Comparison of ENCODE assay signal across 30 mouse cellular contexts in the genomic region with DNA sequence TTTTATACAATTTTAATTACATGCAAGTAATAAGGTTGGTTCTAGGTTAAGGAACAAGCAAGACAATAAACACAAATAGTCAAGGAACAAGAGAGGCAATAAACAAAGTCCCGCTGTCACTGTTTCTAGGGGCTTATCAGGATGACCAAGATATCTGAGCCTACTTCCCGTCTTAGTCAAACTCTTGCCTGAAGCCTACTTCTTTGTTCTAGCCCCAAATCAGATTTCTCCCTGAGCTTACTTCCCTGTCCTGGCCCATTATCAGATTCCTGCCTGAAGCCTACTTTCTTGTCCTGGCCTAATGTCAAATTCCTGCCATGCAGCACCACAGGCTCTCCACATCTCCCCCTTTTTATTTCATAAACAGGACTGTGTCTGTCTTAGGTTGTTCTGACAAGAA.
"Had no signal": no experiment of that assay in that cellular context is flagged by ENCODE, and none has a peak within 500 bp of the region (broad histone marks: within the 10 kb centered on the region; RNA-seq: fewer than 3 reads in every experiment).

No protein-coding gene starts in this region.

- H3K4me3 ChIP-seq: heart, embryonic 10.5 days; heart, embryonic 12.5 days; heart, embryonic 13.5 days; heart, embryonic 15.5 days; hindbrain, embryonic 10.5 days; hindbrain, embryonic 12.5 days; hindbrain, embryonic 13.5 days; hindbrain, embryonic 15.5 days; intestine, embryonic 15.5 days; kidney, embryonic 15.5 days; layer of hippocampus, adult 2 months; left cerebral cortex, adult 2 months had no signal

- H3K27me3 ChIP-seq: heart, embryonic 12.5 days; heart, embryonic 13.5 days; heart, embryonic 15.5 days; hindbrain, embryonic 12.5 days; hindbrain, embryonic 13.5 days; hindbrain, embryonic 15.5 days; intestine, embryonic 15.5 days; kidney, embryonic 15.5 days had no signal

- H3K4me1 ChIP-seq: heart, embryonic 10.5 days; heart, embryonic 12.5 days; heart, embryonic 13.5 days; heart, embryonic 15.5 days; hindbrain, embryonic 10.5 days; hindbrain, embryonic 12.5 days; hindbrain, embryonic 13.5 days; hindbrain, embryonic 15.5 days; intestine, embryonic 15.5 days; kidney, embryonic 15.5 days had no signal

- DNase-seq: heart, postnatal 10 days; heart, postnatal 36 days; heart, postnatal 4 days; kidney, adult 11 months; kidney, adult 18-20 months; kidney, adult 2 months; kidney, adult 8-10 months; kidney, adult 9 months; kidney, postnatal 10 days; kidney, postnatal 14 days; kidney, postnatal 25 days; kidney, postnatal 36 days; kidney, postnatal 4 days; layer of hippocampus, adult 9-11 months; layer of hippocampus, postnatal 36 days had no signal

- H3K27ac ChIP-seq: heart, embryonic 10.5 days; heart, embryonic 13.5 days; heart, embryonic 15.5 days; hindbrain, embryonic 10.5 days; hindbrain, embryonic 12.5 days; hindbrain, embryonic 13.5 days; hindbrain, embryonic 14.5 days; hindbrain, embryonic 15.5 days; hindbrain, postnatal 0 days; intestine, embryonic 15.5 days; kidney, embryonic 15.5 days; kidney, postnatal 0 days; layer of hippocampus, adult 2 months; left cerebral cortex, adult 2 months had no signal

- H3K36me3 ChIP-seq: heart, embryonic 10.5 days; heart, embryonic 12.5 days; heart, embryonic 13.5 days; heart, embryonic 15.5 days; hindbrain, embryonic 10.5 days; hindbrain, embryonic 12.5 days; hindbrain, embryonic 13.5 days; hindbrain, embryonic 15.5 days; intestine, embryonic 15.5 days; kidney, embryonic 15.5 days had no signal

- H3K9ac ChIP-seq: heart, embryonic 12.5 days; heart, embryonic 13.5 days; heart, embryonic 15.5 days; hindbrain, embryonic 12.5 days; hindbrain, embryonic 13.5 days; hindbrain, embryonic 14.5 days; hindbrain, embryonic 15.5 days; intestine, embryonic 15.5 days; kidney, embryonic 15.5 days had no signal

- H3K9me3 ChIP-seq: heart, embryonic 10.5 days; heart, embryonic 12.5 days; heart, embryonic 13.5 days; heart, embryonic 15.5 days; hindbrain, embryonic 10.5 days; hindbrain, embryonic 12.5 days; hindbrain, embryonic 13.5 days; hindbrain, embryonic 15.5 days; intestine, embryonic 15.5 days; kidney, embryonic 15.5 days had no signal
